Mouse (Mus musculus): Measurements from ENCODE around the gene Pfdn2. TPM values are rescaled to one million over a fixed set of nuclear protein-coding genes. Genes with fewer than 3 reads are reported as not detected.
A peak's percentile ranks its signal among the peaks of the same experiment; 100 is the strongest.

Gene Pfdn2
- polyA plus RNA-seq, 1 experiment from 2014 or later: 99.2 TPM

GRCm38 (mm10) chr1:171349210-171349609 is 3.7 kb downstream of the Pfdn2 start:
- no peaks in the 10 kb centered on the region for H3K9me3 ChIP-seq (ENCODE audit: low read length)
- 87% methylated on average over 2 of the region's 2 CpGs for WGBS
- ATAC-seq (ENCODE audit: low FRiP score, low TSS enrichment): no peak

DNA sequence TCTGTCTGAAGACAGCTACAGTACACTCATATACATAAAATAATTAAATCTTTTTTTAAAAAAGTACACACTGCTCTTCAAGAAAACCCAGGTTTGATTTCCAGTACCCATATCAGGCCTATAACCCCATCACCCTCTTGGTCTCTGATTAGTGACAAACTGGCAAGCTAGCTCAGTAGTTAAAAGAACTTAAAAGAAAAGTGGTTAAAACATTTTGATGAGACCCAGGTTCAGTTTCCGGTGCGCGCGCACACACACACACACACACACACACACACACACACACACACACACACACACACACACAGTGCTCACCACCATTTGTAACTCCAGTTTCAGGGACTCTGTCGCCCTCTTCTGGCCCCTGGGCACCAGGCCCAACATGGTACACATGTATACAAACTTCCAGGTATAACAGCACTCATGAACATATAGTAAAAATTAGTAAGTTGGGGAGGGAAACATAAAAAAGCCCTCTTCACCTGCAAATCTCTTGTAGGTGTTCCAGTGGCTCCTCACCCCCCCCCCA is 10.4 kb downstream of the Pfdn2 start:
- Histone ChIP-seq H3K27ac (ENCODE audit: low read length) (no peak overlapping the region), H3K36me3 (ENCODE audit: insufficient read depth, low read length) (peaks cover 14% of the 10 kb centered on the region), H3K27me3 (ENCODE audit: insufficient read depth, low read length) (no peaks in the 10 kb centered on the region), H3K9me3 (ENCODE audit: low read length) (no peaks in the 10 kb centered on the region; the same call in 1 of the 2 replicates), H3K4me1 (ENCODE audit: insufficient read depth, low read length) (peaks cover 7% of the 10 kb centered on the region), H3K4me3 (ENCODE audit: low read length) (no peak overlapping the region), H3K9ac (replicated peaks; ENCODE audit: low read length) (no peak overlapping the region), H3K4me2 (replicated peaks; ENCODE audit: low read depth, low read length) (no peak overlapping the region)
- no peak for ATAC-seq (ENCODE audit: low FRiP score, low TSS enrichment)
- 85% methylated on average over 5 of the region's 5 CpGs for WGBS

More at GRCm38 (mm10) chr1:171349210-171349609, 3.7 kb downstream of the Pfdn2 start:
- no peaks in the 10 kb centered on the region for H3K27me3 ChIP-seq (ENCODE audit: insufficient read depth, low read length)
- H3K9ac ChIP-seq (replicated peaks; ENCODE audit: low read length): no peak overlapping the region
- peaks cover 14% of the 10 kb centered on the region for H3K4me1 ChIP-seq (ENCODE audit: insufficient read depth, low read length)
- H3K4me2 ChIP-seq (replicated peaks; ENCODE audit: low read depth, low read length): no peak overlapping the region
- H3K27ac ChIP-seq (ENCODE audit: low read length): no peak overlapping the region
- H3K4me3 ChIP-seq (ENCODE audit: low read length): no peak overlapping the region
- H3K36me3 ChIP-seq (ENCODE audit: insufficient read depth, low read length): no peaks in the 10 kb centered on the region

DNA sequence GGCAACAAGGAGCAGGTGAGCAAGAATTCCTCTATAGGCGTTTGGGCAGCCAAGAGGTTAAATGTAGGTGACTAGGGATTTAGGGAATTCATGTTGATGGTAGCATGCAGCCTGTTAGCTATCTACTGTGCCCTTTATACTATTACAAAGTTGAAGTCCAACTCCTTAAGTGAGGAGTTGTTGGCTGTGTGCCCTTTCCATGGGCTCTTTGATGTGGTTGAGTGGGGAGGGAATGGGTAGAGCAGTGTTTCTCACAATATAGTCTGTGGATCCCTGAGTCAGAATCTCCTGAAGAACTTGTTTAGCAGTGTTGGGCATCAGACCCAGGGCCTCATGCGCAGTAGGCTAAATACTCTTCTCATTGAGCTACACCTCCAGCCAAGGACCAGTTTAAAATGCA is 11.3 kb downstream of the Pfdn2 start:
- H3K4me1 ChIP-seq (ENCODE audit: insufficient read depth, low read length): peaks cover 12% of the 10 kb centered on the region
- H3K9ac ChIP-seq (replicated peaks; ENCODE audit: low read length): no peak overlapping the region
- WGBS: 86% methylated on average over 2 of the region's 2 CpGs
- no peak overlapping the region for H3K4me2 ChIP-seq (replicated peaks; ENCODE audit: low read depth, low read length)
- H3K9me3 ChIP-seq (ENCODE audit: low read length): no peaks in the 10 kb centered on the region; the same call in 1 of the 2 replicates
- ATAC-seq (ENCODE audit: low FRiP score, low TSS enrichment): no peak
- H3K36me3 ChIP-seq (ENCODE audit: insufficient read depth, low read length): peaks cover 14% of the 10 kb centered on the region
- no peak overlapping the region for H3K27ac ChIP-seq (ENCODE audit: low read length)
- H3K27me3 ChIP-seq (ENCODE audit: insufficient read depth, low read length): no peaks in the 10 kb centered on the region
- H3K4me3 ChIP-seq (ENCODE audit: low read length): no peak overlapping the region

- Histone ChIP-seq H3K27ac (ENCODE audit: low read length) (no peak overlapping the region), H3K4me1 (ENCODE audit: insufficient read depth, low read length) (peaks cover 13% of the 10 kb centered on the region), H3K9me3 (ENCODE audit: low read length) (no peaks in the 10 kb centered on the region; the same call in 1 of the 2 replicates), H3K36me3 (ENCODE audit: insufficient read depth, low read length) (peaks cover 14% of the 10 kb centered on the region), H3K9ac (replicated peaks; ENCODE audit: low read length) (no peak overlapping the region), H3K4me3 (ENCODE audit: low read length) (no peak overlapping the region), H3K27me3 (ENCODE audit: insufficient read depth, low read length) (no peaks in the 10 kb centered on the region), H3K4me2 (replicated peaks; ENCODE audit: low read depth, low read length) (no peak overlapping the region)
- no peak for ATAC-seq (ENCODE audit: low FRiP score, low TSS enrichment)
- 73% methylated on average over 4 of the region's 4 CpGs for WGBS
Measured at GRCm38 (mm10) chr1:171358421-171358820, 13.0 kb downstream of the Pfdn2 start.

DNA sequence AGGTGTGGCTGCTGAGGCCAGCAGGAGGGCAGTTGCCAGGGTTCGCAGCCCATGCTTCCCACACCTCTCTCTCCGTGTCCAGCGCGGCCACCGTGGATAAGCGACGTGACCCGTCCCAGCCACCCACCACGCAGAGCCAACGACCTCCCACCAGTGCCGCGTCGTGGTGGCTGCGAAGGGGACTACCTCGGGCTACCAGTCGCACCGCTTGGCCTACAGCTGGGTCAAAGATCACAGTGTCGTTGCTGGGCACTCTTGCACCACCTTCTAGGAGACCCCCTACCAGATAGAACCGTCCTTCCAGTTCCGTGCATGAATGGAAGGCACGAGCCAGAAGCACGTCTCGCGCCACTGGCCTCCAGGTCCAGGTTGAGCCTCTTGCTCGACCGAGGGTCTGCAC is 14.8 kb downstream of the Pfdn2 start:
- H3K4me1 ChIP-seq (ENCODE audit: insufficient read depth, low read length): peaks cover 13% of the 10 kb centered on the region
- H3K4me2 ChIP-seq (replicated peaks; ENCODE audit: low read depth, low read length): peak overlapping the region; percentile 86
- ATAC-seq (ENCODE audit: low FRiP score, low TSS enrichment): no peak; the same call in 1 of the 2 replicates
- H3K4me3 ChIP-seq (ENCODE audit: low read length): peak overlapping the region; percentile 60
- no peaks in the 10 kb centered on the region; the same call in 1 of the 2 replicates for H3K9me3 ChIP-seq (ENCODE audit: low read length)
- peaks cover 14% of the 10 kb centered on the region for H3K36me3 ChIP-seq (ENCODE audit: insufficient read depth, low read length)
- H3K27me3 ChIP-seq (ENCODE audit: insufficient read depth, low read length): no peaks in the 10 kb centered on the region
- 2% methylated on average over 26 of the region's 26 CpGs for WGBS
- peak overlapping the region; percentile 73 for H3K9ac ChIP-seq (replicated peaks; ENCODE audit: low read length)
- H3K27ac ChIP-seq (ENCODE audit: low read length): peak overlapping the region; percentile 65

GRCm38 (mm10) chr1:171360656-171361055 is 15.2 kb downstream of the Pfdn2 start, which contains the start of gene Klhdc9:
Gene Klhdc9 (minus strand): TSS chr1:171360798.
- under 1% methylated on average over 21 of the region's 21 CpGs for WGBS
- peak within 1 kb of the TSS; percentile 71 for H3K27ac ChIP-seq (ENCODE audit: low read length)
- peak within 1 kb of the TSS; percentile 60 for H3K4me3 ChIP-seq (ENCODE audit: low read length)
- no peaks in the 10 kb centered on the region for H3K27me3 ChIP-seq (ENCODE audit: insufficient read depth, low read length)
- peaks cover 13% of the 10 kb centered on the region for H3K4me1 ChIP-seq (ENCODE audit: insufficient read depth, low read length)
- peak; percentile 95 for ATAC-seq (ENCODE audit: low FRiP score, low TSS enrichment)
- peaks cover 14% of the 10 kb centered on the region for H3K36me3 ChIP-seq (ENCODE audit: insufficient read depth, low read length)
- peak within 1 kb of the TSS; percentile 73 for H3K9ac ChIP-seq (replicated peaks; ENCODE audit: low read length)
- peak within 1 kb of the TSS; percentile 86 for H3K4me2 ChIP-seq (replicated peaks; ENCODE audit: low read depth, low read length)
- no peaks in the 10 kb centered on the region; the same call in 1 of the 2 replicates for H3K9me3 ChIP-seq (ENCODE audit: low read length)

DNA sequence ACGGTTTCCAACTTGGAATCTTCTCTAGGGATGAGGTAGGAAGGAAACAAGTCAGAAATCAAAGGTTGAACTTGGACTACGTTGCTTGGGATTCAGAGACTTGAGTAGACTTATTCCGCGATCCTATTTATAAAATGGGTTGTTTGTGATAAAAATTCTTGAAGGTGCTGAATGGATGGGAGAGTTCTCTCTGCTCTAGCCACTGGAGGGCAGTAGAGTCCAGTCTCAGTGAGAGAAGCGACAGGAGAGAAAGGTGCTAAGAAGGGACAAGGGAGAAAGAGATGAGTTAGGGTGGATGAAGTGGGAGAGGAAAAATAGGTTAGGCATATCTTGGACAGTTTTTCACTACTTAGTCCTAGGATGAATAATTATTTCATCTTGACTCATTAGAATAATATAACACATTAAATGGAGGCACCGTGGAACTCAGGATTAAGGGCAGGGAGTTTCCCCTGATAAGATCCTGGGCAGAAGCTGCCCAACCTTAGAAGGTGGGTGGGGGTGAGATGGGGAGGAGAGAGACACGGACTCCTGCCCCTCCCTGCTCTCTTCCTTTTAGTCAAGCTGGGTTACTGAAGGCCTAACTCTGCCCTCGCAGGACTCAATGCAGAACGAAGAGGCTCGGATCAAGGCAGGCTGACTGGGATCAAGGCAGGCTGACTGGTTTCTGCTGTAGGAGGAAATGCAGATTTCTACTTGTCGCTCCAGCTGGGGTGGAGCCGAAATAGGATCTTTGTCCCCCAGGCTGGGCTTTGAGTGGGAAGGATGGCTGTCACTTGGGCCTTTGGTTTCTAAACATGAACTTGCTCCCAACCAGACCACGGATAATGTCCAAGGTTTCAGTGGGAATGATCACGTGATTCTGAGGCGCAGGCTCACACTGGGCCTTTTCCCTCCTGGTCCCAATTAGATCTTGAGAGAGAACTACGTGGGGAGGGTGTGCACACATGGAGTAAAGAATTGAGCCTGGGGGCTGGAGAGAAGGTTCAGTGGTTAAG is 15.9 kb downstream of the Pfdn2 start:
- Histone ChIP-seq H3K27me3 (ENCODE audit: insufficient read depth, low read length) (no peaks in the 10 kb centered on the region), H3K9ac (replicated peaks; ENCODE audit: low read length) (peak overlapping the region; percentile 73), H3K4me2 (replicated peaks; ENCODE audit: low read depth, low read length) (peak overlapping the region; percentile 86), H3K9me3 (ENCODE audit: low read length) (no peaks in the 10 kb centered on the region; the same call in 1 of the 2 replicates), H3K36me3 (ENCODE audit: insufficient read depth, low read length) (peaks cover 14% of the 10 kb centered on the region), H3K27ac (ENCODE audit: low read length) (peak overlapping the region; percentile 71), H3K4me1 (ENCODE audit: insufficient read depth, low read length) (peaks cover 13% of the 10 kb centered on the region), H3K4me3 (ENCODE audit: low read length) (peak overlapping the region; percentile 60)
- peak; percentile 52; the same call in 1 of the 2 replicates for ATAC-seq (ENCODE audit: low FRiP score, low TSS enrichment)
- 28% methylated on average over 16 of the region's 16 CpGs for WGBS

DNA sequence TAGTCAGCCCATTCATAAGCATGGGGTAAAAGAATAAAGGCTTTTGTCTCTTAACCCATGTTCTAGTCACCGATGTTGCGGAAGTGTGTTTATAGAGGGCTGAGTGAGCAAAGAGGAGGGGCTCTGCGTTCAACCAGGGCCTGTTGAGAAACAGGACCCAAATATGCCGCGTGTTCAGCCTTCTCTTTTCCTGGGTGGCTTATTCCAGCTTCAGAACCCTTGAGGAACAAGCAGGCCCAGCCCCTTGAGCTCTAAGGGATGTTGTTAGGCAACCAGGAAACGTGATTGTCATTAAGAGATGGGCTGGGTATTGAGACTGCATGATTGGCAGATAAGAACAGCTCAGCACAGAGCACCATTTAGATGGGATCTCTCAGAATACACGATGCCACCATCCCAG is 20.5 kb downstream of the Pfdn2 start:
- H3K9ac ChIP-seq (replicated peaks; ENCODE audit: low read length): no peak overlapping the region
- ATAC-seq (ENCODE audit: low FRiP score, low TSS enrichment): no peak
- H3K9me3 ChIP-seq (ENCODE audit: low read length): no peaks in the 10 kb centered on the region
- H3K4me2 ChIP-seq (replicated peaks; ENCODE audit: low read depth, low read length): no peak overlapping the region
- no peaks in the 10 kb centered on the region for H3K27me3 ChIP-seq (ENCODE audit: insufficient read depth, low read length)
- H3K4me3 ChIP-seq (ENCODE audit: low read length): no peak overlapping the region
- no peaks in the 10 kb centered on the region for H3K36me3 ChIP-seq (ENCODE audit: insufficient read depth, low read length)
- H3K27ac ChIP-seq (ENCODE audit: low read length): no peak overlapping the region
- peaks cover 14% of the 10 kb centered on the region for H3K4me1 ChIP-seq (ENCODE audit: insufficient read depth, low read length)
- 63% methylated on average over 7 of the region's 7 CpGs for WGBS

GRCm38 (mm10) chr1:171369845-171370556 is 24.5 kb downstream of the Pfdn2 start, which contains the start of gene Nectin4:
Gene Nectin4 (plus strand): TSS chr1:171370099.
- H3K27ac ChIP-seq (ENCODE audit: low read length): no peak within 1 kb of the TSS; the same call in 1 of the 2 replicates
- H3K9me3 ChIP-seq (ENCODE audit: low read length): no peaks in the 10 kb centered on the region
- peak within 1 kb of the TSS; percentile 15; the same call in 1 of the 2 replicates for H3K4me3 ChIP-seq (ENCODE audit: low read length)
- peaks cover 16% of the 10 kb centered on the region for H3K4me1 ChIP-seq (ENCODE audit: insufficient read depth, low read length)
- WGBS: 38% methylated on average over 20 of the region's 20 CpGs
- no peaks in the 10 kb centered on the region for H3K36me3 ChIP-seq (ENCODE audit: insufficient read depth, low read length)
- ATAC-seq (ENCODE audit: low FRiP score, low TSS enrichment): peak; percentile 62; the same call in 1 of the 2 replicates
- peak within 1 kb of the TSS; percentile 20; the same call in 1 of the 2 replicates for H3K9ac ChIP-seq (replicated peaks; ENCODE audit: low read length)
- no peaks in the 10 kb centered on the region for H3K27me3 ChIP-seq (ENCODE audit: insufficient read depth, low read length)
- H3K4me2 ChIP-seq (replicated peaks; ENCODE audit: low read depth, low read length): peak within 1 kb of the TSS; percentile 38
